ENCODE assay signal across 19 mouse cellular contexts in the genomic region with DNA sequence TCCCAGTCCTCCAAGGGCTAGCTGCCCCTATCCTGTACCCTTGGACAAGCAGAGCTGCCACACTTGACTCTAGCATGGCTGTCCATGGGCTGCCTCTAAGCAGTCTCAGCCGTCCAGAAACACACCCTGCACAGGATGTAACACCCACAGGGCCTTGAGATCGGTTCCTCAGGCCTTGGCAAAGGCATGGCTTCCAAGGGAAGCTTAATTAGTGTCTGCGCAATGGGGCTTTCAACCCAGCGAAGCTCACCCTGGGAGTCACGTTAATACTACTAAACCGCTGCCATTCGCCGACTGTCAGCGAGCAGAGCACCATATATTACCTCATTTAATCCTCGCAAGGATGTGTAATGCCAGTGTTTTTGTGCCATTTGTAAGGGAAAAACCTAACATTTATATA. TPM values are rescaled to one million over a fixed set of nuclear protein-coding genes. Genes with fewer than 3 reads are reported as not detected.
A peak's percentile ranks its signal among the peaks of the same experiment; 100 is the strongest.
DNase-seq lines count a peak whose midpoint lies in the region; ATAC-seq and TF ChIP-seq lines count a peak whose summit lies in the region.
"Had no signal": no experiment of that assay in that cellular context is flagged by ENCODE, and none has a peak within 500 bp of the region (broad histone marks: within the 10 kb centered on the region; RNA-seq: fewer than 3 reads in every experiment).

No protein-coding gene starts in this region.

- no peak for ATAC-seq in heart, embryonic 16.5 days (replicated peaks; ENCODE audit: extremely low read depth, insufficient read depth, low FRiP score)
- ATAC-seq in lung, embryonic 16.5 days (ENCODE audit: low read depth), result no peak
- no peak for ATAC-seq in limb, embryonic 15.5 days (ENCODE audit: insufficient number of reproducible peaks, low FRiP score, low TSS enrichment, low read depth)
- ATAC-seq: forebrain, embryonic 15.5 days; midbrain, embryonic 16.5 days had no signal

- WGBS in heart, embryonic 16.5 days, result 86% methylated on average over 10 of the region's 10 CpGs
- WGBS in lung, embryonic 16.5 days, result 81% methylated on average over 10 of the region's 10 CpGs
- WGBS in limb, embryonic 15.5 days, result 67% methylated on average over 10 of the region's 10 CpGs

- no peak overlapping the region for H3K4me3 ChIP-seq in gastrocnemius, adult 2 months
- no peak overlapping the region for H3K4me3 ChIP-seq in heart, embryonic 16.5 days (ENCODE audit: low read length)
- no peak overlapping the region for H3K4me3 ChIP-seq in lung, embryonic 16.5 days (ENCODE audit: low read length)
- no peak overlapping the region for H3K4me3 ChIP-seq in limb, embryonic 15.5 days
- H3K4me3 ChIP-seq: forebrain, embryonic 15.5 days; hindbrain, embryonic 15.5 days; midbrain, embryonic 10.5 days had no signal

- DNase-seq in gastrocnemius, adult 2 months, result no peak
- DNase-seq in gastrocnemius, postnatal 4 days (ENCODE audit: low spot score in 2 of 2), result no peak
- DNase-seq in heart, postnatal 36 days, result no peak
- DNase-seq in lung, postnatal 36 days, result no peak
- DNase-seq in frontal cortex, adult 2 months (ENCODE audit: extremely low spot score in 1 of 2, low spot score in 1 of 2), result no peak
- DNase-seq: cerebellum, adult 8-10 months; cerebellum, postnatal 36 days; embryo, embryonic 11 days; gastrocnemius, postnatal 25 days; kidney, adult 8-10 months; kidney, postnatal 14 days; liver had no signal

- H3K36me3 ChIP-seq in heart, embryonic 16.5 days (ENCODE audit: control insufficient read depth, insufficient read depth), result peaks cover 35% of the 10 kb centered on the region
- H3K36me3 ChIP-seq in lung, embryonic 16.5 days (ENCODE audit: control insufficient read depth, insufficient read depth, low read length), result peaks cover 30% of the 10 kb centered on the region
- H3K36me3 ChIP-seq in limb, embryonic 15.5 days, result peaks cover 63% of the 10 kb centered on the region

- no peaks in the 10 kb centered on the region for H3K27me3 ChIP-seq in heart, embryonic 16.5 days (ENCODE audit: control insufficient read depth, insufficient read depth, low read length)
- H3K27me3 ChIP-seq in lung, embryonic 16.5 days (ENCODE audit: control insufficient read depth, insufficient read depth, low read depth, low read length), result no peaks in the 10 kb centered on the region
- H3K27me3 ChIP-seq in limb, embryonic 15.5 days, result no peaks in the 10 kb centered on the region
- H3K27me3 ChIP-seq: forebrain, embryonic 15.5 days; hindbrain, embryonic 15.5 days had no signal

- no peak overlapping the region for H3K4me2 ChIP-seq in heart, embryonic 16.5 days (ENCODE audit: low read depth, low read length)
- H3K4me2 ChIP-seq in lung, embryonic 16.5 days (ENCODE audit: low read depth, low read length), result no peak overlapping the region
- no peak overlapping the region for H3K4me2 ChIP-seq in limb, embryonic 15.5 days
- H3K4me2 ChIP-seq: forebrain, embryonic 15.5 days; hindbrain, embryonic 15.5 days had no signal

- peaks cover 28% of the 10 kb centered on the region for H3K4me1 ChIP-seq in heart, embryonic 16.5 days (ENCODE audit: control insufficient read depth, insufficient read depth, low read length)
- peaks cover 17% of the 10 kb centered on the region for H3K4me1 ChIP-seq in lung, embryonic 16.5 days (replicated peaks; ENCODE audit: control insufficient read depth, insufficient read depth, low read length)
- H3K4me1 ChIP-seq in limb, embryonic 15.5 days, result peaks cover 52% of the 10 kb centered on the region

- no peaks in the 10 kb centered on the region for H3K9me3 ChIP-seq in heart, embryonic 16.5 days (replicated peaks; ENCODE audit: control insufficient read depth, low read length)
- no peaks in the 10 kb centered on the region for H3K9me3 ChIP-seq in lung, embryonic 16.5 days (ENCODE audit: control insufficient read depth, low read length)
- no peaks in the 10 kb centered on the region for H3K9me3 ChIP-seq in limb, embryonic 15.5 days
- H3K9me3 ChIP-seq: forebrain, embryonic 15.5 days; hindbrain, embryonic 15.5 days; midbrain, embryonic 10.5 days had no signal

- H3K27ac ChIP-seq in gastrocnemius, adult 2 months, result peak overlapping the region; percentile 20
- H3K27ac ChIP-seq in heart, embryonic 16.5 days (ENCODE audit: low read length), result peak overlapping the region; percentile 5; the same call in 1 of the 2 replicates
- peak overlapping the region; percentile 20; the same call in 1 of the 2 replicates for H3K27ac ChIP-seq in lung, embryonic 16.5 days (ENCODE audit: low read length)
- peak overlapping the region; percentile 75 for H3K27ac ChIP-seq in limb, embryonic 15.5 days
- H3K27ac ChIP-seq: forebrain, embryonic 15.5 days; hindbrain, embryonic 15.5 days; midbrain, embryonic 10.5 days had no signal

- no peak overlapping the region for H3K9ac ChIP-seq in heart, embryonic 16.5 days (ENCODE audit: low read length)
- no peak overlapping the region for H3K9ac ChIP-seq in lung, embryonic 16.5 days (ENCODE audit: low read length)
- no peak overlapping the region for H3K9ac ChIP-seq in limb, embryonic 15.5 days
- H3K9ac ChIP-seq: forebrain, embryonic 15.5 days; hindbrain, embryonic 15.5 days had no signal

- no peak for TF ChIP-seq CTCF in gastrocnemius, adult 2 months (IDR thresholded peaks at IDR 0.05)

- intact Hi-C loops in gastrocnemius, adult 2 months (cut with DNase I), result no loop called here
- intact Hi-C loops in heart, postnatal 36 days (cut with DNase I), result no loop called here

RNA-seq across cellular contexts. Expression of a gene that starts 26.5 kb away (rescaled TPM):
- total RNA-seq in gastrocnemius, adult 2 months (2021), result 1 to 10 TPM; 2.3 to 2.7 TPM
- total RNA-seq in gastrocnemius, postnatal 4 days (2021), result 10 to 100 TPM; 37.2 to 39.4 TPM
- 6.6 and 7.9 TPM in 2 replicates for polyA plus RNA-seq in heart, embryonic 16.5 days (2015; fragmentation: Nextera tagmentation; extraction: Ambion mirVana)
- 1 to 10 TPM; 6.9 to 8.8 TPM for total RNA-seq in heart, postnatal 36 days (2021)
- 7.5 and 9.5 TPM in 2 replicates for polyA plus RNA-seq in lung, embryonic 16.5 days (2015; fragmentation: Nextera tagmentation; extraction: Ambion mirVana)
- 10.5 and 12.3 TPM in 2 replicates for polyA plus RNA-seq in limb, embryonic 15.5 days (2015; fragmentation: Nextera tagmentation; extraction: Ambion mirVana)
- 14.4 and 14.6 TPM in 2 replicates for polyA plus RNA-seq in frontal cortex, adult 2 months (2012; rRNA removed)

RNA-seq across cellular contexts. Expression of a gene that starts 38.4 kb away (rescaled TPM):
- 100 to 1,000 TPM; 181 to 184 TPM for total RNA-seq in gastrocnemius, adult 2 months (2021)
- total RNA-seq in gastrocnemius, postnatal 4 days (2021), result 100 to 1,000 TPM; 205 to 215 TPM
- polyA plus RNA-seq in heart, embryonic 16.5 days (2015; fragmentation: Nextera tagmentation; extraction: Ambion mirVana), result 273 and 290 TPM in 2 replicates
- total RNA-seq in heart, postnatal 36 days (2021), result 100 to 1,000 TPM; 233 to 243 TPM
- 459 and 464 TPM in 2 replicates for polyA plus RNA-seq in lung, embryonic 16.5 days (2015; fragmentation: Nextera tagmentation; extraction: Ambion mirVana)
- 327 and 351 TPM in 2 replicates for polyA plus RNA-seq in limb, embryonic 15.5 days (2015; fragmentation: Nextera tagmentation; extraction: Ambion mirVana)
- polyA plus RNA-seq in frontal cortex, adult 2 months (2012; rRNA removed), result 365 and 368 TPM in 2 replicates

RNA-seq across cellular contexts. Expression of a gene that starts 43.5 kb away (rescaled TPM):
- 1 to 10 TPM; 4.3 to 4.5 TPM for total RNA-seq in gastrocnemius, adult 2 months (2021)
- 1 to 10 TPM; 7.2 to 7.4 TPM for total RNA-seq in gastrocnemius, postnatal 4 days (2021)
- 12.5 and 13.0 TPM in 2 replicates for polyA plus RNA-seq in heart, embryonic 16.5 days (2015; fragmentation: Nextera tagmentation; extraction: Ambion mirVana)
- 1 to 10 TPM; 3.2 to 3.4 TPM for total RNA-seq in heart, postnatal 36 days (2021)
- 13.4 and 13.7 TPM in 2 replicates for polyA plus RNA-seq in lung, embryonic 16.5 days (2015; fragmentation: Nextera tagmentation; extraction: Ambion mirVana)
- 12.7 and 15.1 TPM in 2 replicates for polyA plus RNA-seq in limb, embryonic 15.5 days (2015; fragmentation: Nextera tagmentation; extraction: Ambion mirVana)
- polyA plus RNA-seq in frontal cortex, adult 2 months (2012; rRNA removed), result 5.7 and 6.8 TPM in 2 replicates

Comparison
In these comparisons a context has a peak if more than half of its experiments do, and no peak if none do; other contexts are left out.
1. H3K27ac ChIP-seq: peak in every context shown above with its lines; median percentile 75 in limb, embryonic 15.5 days; 20 in gastrocnemius, adult 2 months; 20 in lung, embryonic 16.5 days; 5 in heart, embryonic 16.5 days.